Mouse (Mus musculus) olfactory bulb, adult 2 months (tissue): ENCODE measurements around the gene Btn2a2.

Experiments used
- CTCF ChIP-seq: fragments of 200-500 bp; IDR thresholded peaks from 2 replicates; pipeline ENCODE4 v1.5.1; 2012; ENCODE audit warnings: low read depth, mild to moderate bottlenecking, low read length, moderate library complexity; ENCODE audit not compliant: insufficient read depth
- POLR2A ChIP-seq: fragments of 200-500 bp; IDR thresholded peaks from 2 replicates; pipeline ENCODE4 v1.6.1; 2012; ENCODE audit warnings: mild to moderate bottlenecking, low read depth, low read length, moderate library complexity; ENCODE audit not compliant: insufficient read depth

DNA sequence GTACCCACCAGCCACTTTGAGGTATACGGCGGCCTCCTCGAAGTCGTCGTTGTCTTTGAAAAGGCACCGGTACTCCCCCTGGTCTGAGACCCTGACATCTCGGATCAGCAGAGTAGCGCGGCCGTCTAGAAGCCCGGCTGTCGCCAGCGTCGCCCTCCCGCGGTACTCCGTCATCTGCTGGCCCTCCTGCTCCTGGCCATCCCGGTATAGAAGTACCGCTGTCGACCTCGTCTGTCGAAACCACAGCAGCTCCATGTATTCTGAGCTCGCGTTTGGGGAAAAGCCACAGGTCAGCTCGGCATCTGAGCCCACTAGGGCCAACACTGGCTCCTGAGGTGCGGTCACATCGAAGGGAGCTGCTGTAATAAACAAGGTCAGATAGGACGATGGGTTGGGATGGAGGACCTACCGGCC, 24.4 kb downstream of the Btn2a2 start:
- TF ChIP-seq CTCF, result no peak
- TF ChIP-seq POLR2A, result no peak
